Mouse (Mus musculus) gastrocnemius, adult 8-10 months (tissue): ENCODE results near the gene Gm45711. TPM values are rescaled to one million over a fixed set of nuclear protein-coding genes. Genes with fewer than 3 reads are reported as not detected.
"Not testable (repeated sequence)": the region's sequence is repeated elsewhere in the genome, so short reads cannot be mapped to it uniquely, and the experiment has no call there.

Source experiments
- DNase-seq, 2 experiments: peaks; one replicate each; pipeline ENCODE4 v3.0.0; 2022; ENCODE audit warnings: low spot score in 2 of 2
- total RNA-seq, 4 experiments: library from RNA; stranded (reverse); gene quantifications; 2 replicates each; pipeline ENCODE4 v1.2.4; 2022

Gm45711 gene
- total RNA-seq, result not detected

DNA sequence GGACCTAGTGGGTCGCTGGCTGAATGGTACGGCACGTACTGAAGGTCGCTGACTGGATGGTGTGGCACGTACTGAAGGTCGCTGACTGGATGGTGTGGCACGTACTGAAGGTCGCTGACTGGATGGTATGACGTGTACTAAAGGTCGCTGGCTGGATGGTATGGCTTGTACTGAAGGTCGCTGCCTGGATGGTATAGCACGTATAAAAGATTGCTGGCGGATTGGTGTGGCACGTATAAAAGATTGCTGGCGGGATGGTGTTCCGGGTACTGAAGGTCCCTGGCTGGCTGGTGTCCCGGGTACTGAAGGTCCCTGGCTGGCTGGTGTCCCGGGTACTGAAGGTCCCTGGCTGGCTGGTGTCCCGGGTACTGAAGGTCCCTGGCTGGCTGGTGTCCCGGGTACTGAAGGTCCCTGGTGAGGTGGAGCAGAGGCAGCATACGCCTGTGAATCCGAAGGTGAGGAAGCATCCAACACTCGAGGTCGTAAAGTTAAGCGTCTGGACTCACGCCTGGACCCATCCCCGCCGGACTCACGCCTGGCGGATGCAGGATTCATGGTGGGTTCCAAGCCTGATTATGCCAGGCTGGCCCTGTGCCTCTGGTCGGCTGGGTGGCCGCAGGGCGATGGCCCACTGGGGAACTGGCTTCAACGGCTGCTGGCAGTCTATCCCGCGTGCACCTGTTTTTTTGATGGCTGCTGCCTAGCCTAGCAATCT, at the start of gene Gm45711, which contains the start of gene Cmtm1:
Gm45711 (minus strand) TSS at position 641 of the 715 bp plus-strand sequence.
Cmtm1 (minus strand) TSS at position 705 of the 715 bp plus-strand sequence.
- DNase-seq, result peak; percentile 36 to 46

GRCm38 (mm10) chr8:104358637-104359036, 48.8 kb upstream of the Gm45711 start:
- no peak for DNase-seq

DNA sequence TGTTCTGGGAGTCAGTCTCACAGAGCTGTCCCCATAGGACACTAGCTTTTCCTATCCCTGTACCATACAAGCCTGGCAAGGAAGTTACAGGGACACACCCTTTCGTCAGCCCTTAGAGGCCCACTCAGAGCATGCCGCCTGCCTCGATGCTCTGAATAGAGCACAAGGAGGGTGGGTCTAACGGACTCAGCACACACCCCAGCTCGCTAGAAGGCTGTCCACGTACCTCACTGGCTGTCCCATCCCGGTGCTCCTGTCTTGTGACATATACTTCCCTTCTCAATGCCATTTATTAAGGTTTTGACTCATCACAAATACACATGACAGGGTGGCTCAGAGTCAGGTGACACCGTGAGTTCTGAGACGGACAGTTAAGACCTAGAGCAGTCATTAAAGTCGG, 44.6 kb upstream of the Gm45711 start:
- no peak for DNase-seq

DNA sequence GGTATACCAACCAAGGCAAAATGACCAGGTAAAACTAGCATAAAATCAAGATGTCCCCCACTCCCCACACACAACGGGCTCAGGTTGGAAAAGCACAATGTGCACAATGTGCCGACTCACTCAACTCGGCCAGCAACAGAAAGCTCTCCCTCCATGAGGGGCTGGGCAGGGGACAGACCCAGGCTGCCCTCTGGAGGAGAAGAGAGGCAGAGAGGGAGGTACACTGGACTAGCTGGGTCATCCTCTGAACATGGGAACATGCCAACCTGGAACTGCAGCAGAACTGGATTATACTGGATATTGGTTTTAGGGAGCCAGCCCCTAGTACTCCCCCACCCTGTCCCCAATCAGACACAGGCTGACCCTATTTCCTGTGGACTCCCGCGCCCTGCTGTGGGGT, 43.3 kb upstream of the Gm45711 start:
- DNase-seq, result no peak

GRCm38 (mm10) chr8:104350047-104350446, 40.2 kb upstream of the Gm45711 start:
- DNase-seq, result no peak

DNA sequence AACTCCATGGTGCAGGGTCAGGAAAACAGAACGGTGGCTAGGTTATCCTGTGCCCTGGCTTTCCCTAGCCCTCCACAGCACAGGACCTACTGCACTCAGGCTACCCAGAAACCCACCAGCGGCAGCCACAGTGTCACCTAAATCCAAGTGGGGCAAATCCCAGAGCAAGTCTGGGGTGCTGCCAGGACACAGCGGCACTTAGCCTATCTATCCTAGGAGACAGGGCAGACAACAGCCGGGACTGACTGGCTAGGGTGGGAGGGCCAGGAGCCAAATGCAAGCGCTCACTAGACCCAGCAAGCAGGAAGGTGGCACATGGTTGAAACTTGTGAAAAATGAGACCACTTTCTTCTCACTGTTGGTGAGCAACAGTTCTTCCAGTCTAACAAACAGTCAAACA, 39.1 kb upstream of the Gm45711 start:
- no peak for DNase-seq

GRCm38 (mm10) chr8:104346706-104347105, 36.8 kb upstream of the Gm45711 start:
- DNase-seq, result no peak

DNA sequence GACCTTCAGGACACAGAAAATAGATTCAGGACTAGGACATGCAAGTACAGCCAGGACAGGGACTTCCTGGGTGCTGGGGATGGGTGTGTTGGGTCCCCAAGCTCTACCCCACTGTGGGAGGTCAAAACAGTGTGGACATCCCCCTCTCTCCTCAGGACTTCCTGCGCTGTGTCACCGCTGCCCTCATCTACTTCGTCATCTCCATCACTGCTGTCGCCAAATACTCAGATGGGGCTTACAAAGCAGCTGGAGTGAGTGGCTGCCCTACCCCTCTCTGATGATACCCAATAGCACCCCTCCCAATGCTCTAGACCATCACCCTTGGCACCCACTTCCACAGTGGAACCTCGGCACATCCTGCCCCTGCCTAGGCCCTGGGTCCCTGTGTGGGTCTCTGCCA, 34.7 kb upstream of the Gm45711 start:
- no peak for DNase-seq

DNA sequence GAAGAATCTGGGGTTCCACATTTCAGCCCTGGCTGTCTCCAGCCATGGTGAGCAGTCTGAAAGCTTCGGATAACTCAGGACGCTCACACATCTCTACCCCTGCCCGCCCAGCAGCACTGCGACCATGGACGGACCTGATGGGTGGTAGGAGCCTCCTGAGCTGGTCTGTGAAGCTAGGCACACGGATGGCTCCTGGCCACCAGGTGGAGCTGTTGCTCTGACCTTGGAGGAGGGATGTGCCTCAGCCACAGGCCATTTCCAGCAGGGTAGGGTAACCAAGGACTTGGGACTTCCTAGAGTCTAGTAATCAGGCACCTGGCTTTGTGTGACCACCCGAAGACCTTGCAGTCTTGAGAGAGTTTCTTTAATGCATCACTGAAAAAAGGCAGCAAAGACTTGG, 34.1 kb upstream of the Gm45711 start:
- peak; percentile 72 to 76 for DNase-seq

DNA sequence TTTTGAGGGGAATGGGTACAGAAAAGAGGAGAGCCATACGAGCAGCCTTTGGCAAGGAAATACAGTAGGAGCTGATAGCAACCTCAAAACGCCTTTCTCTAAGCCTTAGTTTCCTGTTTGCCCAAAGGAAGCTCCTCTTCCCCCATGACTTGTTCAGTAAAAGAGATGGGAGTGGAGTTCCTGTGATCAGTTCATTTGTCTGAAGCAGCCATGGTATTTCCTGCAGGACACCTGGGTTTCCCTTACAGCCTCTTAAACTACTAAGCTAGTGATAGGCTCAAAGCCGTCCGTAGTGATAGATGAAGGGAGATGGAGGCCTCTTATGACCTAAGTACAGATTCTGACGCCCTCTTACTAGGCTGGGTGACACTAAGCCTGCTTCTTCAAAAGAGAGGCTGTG, 32.5 kb upstream of the Gm45711 start:
- DNase-seq, result no peak

GRCm38 (mm10) chr8:104341678-104342077, 31.8 kb upstream of the Gm45711 start:
- no peak for DNase-seq

- DNase-seq, result peak in 1 of 2 experiments; percentile 53
These were observed 31.3 kb upstream of the Gm45711 start for GRCm38 (mm10) chr8:104341106-104341561.

- DNase-seq, result peak; percentile 44 to 63
These were observed 30.6 kb upstream of the Gm45711 start for GRCm38 (mm10) chr8:104340233-104341105.

GRCm38 (mm10) chr8:104339983-104340232, 30.0 kb upstream of the Gm45711 start:
- no peak for DNase-seq

GRCm38 (mm10) chr8:104339229-104339982, 29.5 kb upstream of the Gm45711 start, which contains the start of gene Cmtm3:
Cmtm3 (plus strand) TSS chr8:104339410.
- DNase-seq, result no peak

GRCm38 (mm10) chr8:104337890-104338289, 28.0 kb upstream of the Gm45711 start:
- no peak for DNase-seq

DNA sequence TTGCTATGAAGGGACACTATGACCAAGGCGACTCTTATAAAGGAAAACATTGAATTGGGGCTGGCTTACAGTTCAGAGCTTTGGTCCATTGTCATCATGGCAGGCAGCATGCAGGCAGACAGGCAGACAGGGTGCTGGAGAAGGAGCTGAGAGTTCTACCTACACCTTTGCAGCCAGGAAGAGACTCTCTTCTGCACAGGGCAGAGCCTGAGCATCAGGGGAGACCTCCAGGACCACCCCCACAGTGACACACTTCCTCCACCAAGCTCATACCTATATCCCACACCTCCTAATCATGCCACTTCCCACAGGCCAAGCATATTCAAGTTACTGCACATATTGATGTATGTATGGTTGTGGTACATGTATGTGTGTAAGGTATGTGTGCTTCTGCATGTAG, 26.9 kb upstream of the Gm45711 start:
- DNase-seq, result no peak

- no peak for DNase-seq
These were observed 24.3 kb upstream of the Gm45711 start for GRCm38 (mm10) chr8:104334196-104334595.

DNA sequence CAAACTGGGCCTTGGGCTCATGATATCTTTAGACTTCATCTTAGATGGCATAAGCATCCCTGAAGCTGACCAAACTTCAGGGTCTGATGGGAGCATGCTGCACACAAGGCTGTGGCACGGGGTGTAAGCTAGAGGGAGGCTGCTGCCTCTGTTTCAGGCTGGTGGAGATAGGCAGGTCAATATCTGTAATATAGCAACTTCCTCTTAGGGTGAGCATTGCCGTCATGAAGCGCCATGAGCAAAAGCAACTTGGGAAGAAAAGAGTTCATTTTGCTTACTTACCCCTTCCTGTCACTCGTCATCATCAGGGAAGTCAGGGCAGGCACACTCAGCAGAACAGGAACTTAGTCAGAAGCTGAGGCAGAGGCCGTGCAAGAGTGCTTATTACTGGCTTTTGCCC, 23.9 kb upstream of the Gm45711 start:
- no peak for DNase-seq

GRCm38 (mm10) chr8:104332665-104333631, 23.1 kb upstream of the Gm45711 start:
- DNase-seq, result no peak

GRCm38 (mm10) chr8:104321930-104322329, 12.0 kb upstream of the Gm45711 start, which contains the start of gene Cmtm2b:
Cmtm2b (plus strand) TSS chr8:104322230.
- not testable (repeated sequence) for DNase-seq
